Mouse (Mus musculus) v-Abl transformed pro-B cells (cell line): ENCODE measurements around the gene Uck1.
"Not testable (repeated sequence)": the region's sequence is repeated elsewhere in the genome, so short reads cannot be mapped to it uniquely, and the experiment has no call there.

Experiments used
- in situ Hi-C, 2 experiments: fragments of 400-800 bp; cut with MboI; formaldehyde crosslinking; loops; one replicate each; pipeline ENCODE4 v1.15.1; 2025; ENCODE audit not compliant: unreplicated experiment in 2 of 2

Gene Uck1

GRCm38 (mm10) chr2:32259657-32260417, at the start of gene Uck1:
TSS of gene Uck1 (minus strand) at chr2:32260159.
- in situ Hi-C loops = no loop called here

- in situ Hi-C loops = loop anchor here (5.0 to 10.0 kb wide), 3 partner anchors 38 to 178 kb away; partner anchors contain the start of gene Ptges2 (in 1 of the 2)
Measured at GRCm38 (mm10) chr2:32308870-32309568, 49.1 kb upstream of the Uck1 start.

- in situ Hi-C loops = loop anchor here (5.0 to 10.0 kb wide), 3 partner anchors 39 to 179 kb away; partner anchors contain the start of gene Ptges2 (in 1 of the 2)
Measured at GRCm38 (mm10) chr2:32307941-32308760, 48.2 kb upstream of the Uck1 start.

- in situ Hi-C loops = loop anchor here (5.0 to 10.0 kb wide), 3 partner anchors 40 to 180 kb away; partner anchors contain the start of gene Ptges2 (in 1 of the 2)
Measured at GRCm38 (mm10) chr2:32307247-32307798, 47.4 kb upstream of the Uck1 start.

- in situ Hi-C loops = loop anchor here (5.0 to 10.0 kb wide), 3 partner anchors 41 to 181 kb away; partner anchors contain the start of gene Ptges2 (in 1 of the 2)
Measured at GRCm38 (mm10) chr2:32306176-32306575, 46.2 kb upstream of the Uck1 start.

GRCm38 (mm10) chr2:32305668-32306067, 45.7 kb upstream of the Uck1 start:
- in situ Hi-C loops = loop anchor here (5.0 to 10.0 kb wide), 3 partner anchors 42 to 182 kb away; partner anchors contain the start of gene Ptges2 (in 1 of the 2)

GRCm38 (mm10) chr2:32304145-32304832, 44.3 kb upstream of the Uck1 start:
- in situ Hi-C loops = loop anchor here (5.0 to 10.0 kb wide), 3 partner anchors 91 to 263 kb away; partner anchors contain the start of gene Ptges2 (in 1 of the 2)

- in situ Hi-C loops = loop anchor here (5.0 to 10.0 kb wide), 3 partner anchors 92 to 264 kb away; partner anchors contain the start of gene Ptges2 (in 1 of the 2)
Measured at GRCm38 (mm10) chr2:32302952-32303351, 43.0 kb upstream of the Uck1 start.

GRCm38 (mm10) chr2:32299469-32299868, 39.5 kb upstream of the Uck1 start:
- in situ Hi-C loops = no loop called here

GRCm38 (mm10) chr2:32295842-32296241, 35.9 kb upstream of the Uck1 start:
- in situ Hi-C loops = not testable (repeated sequence)

- in situ Hi-C loops = no loop called here
Measured at GRCm38 (mm10) chr2:32295285-32295684, 35.3 kb upstream of the Uck1 start.

GRCm38 (mm10) chr2:32294348-32294747, 34.4 kb upstream of the Uck1 start:
- in situ Hi-C loops = no loop called here

GRCm38 (mm10) chr2:32289578-32289977, 29.6 kb upstream of the Uck1 start:
- in situ Hi-C loops = loop anchor here in 1 of 2 experiments (5.0 kb wide), 1 partner anchor 152 kb away; no protein-coding TSS in a partner anchor

GRCm38 (mm10) chr2:32288371-32288931, 28.5 kb upstream of the Uck1 start:
- in situ Hi-C loops = loop anchor here in 1 of 2 experiments (5.0 kb wide), 1 partner anchor 151 kb away; no protein-coding TSS in a partner anchor

GRCm38 (mm10) chr2:32287923-32288367, 28.0 kb upstream of the Uck1 start, which contains the start of gene Swi5:
TSS of gene Swi5 (minus strand) at chr2:32288075.
- in situ Hi-C loops = loop anchor here in 1 of 2 experiments (5.0 kb wide), 1 partner anchor 151 kb away; no protein-coding TSS in a partner anchor

- in situ Hi-C loops = loop anchor here in 1 of 2 experiments (5.0 kb wide), 1 partner anchor 150 kb away; no protein-coding TSS in a partner anchor
Measured at GRCm38 (mm10) chr2:32287334-32287840, 27.4 kb upstream of the Uck1 start, which contains the start of gene Golga2. TSS of gene Golga2 (plus strand) at chr2:32287384.

GRCm38 (mm10) chr2:32283986-32284385, 24.0 kb upstream of the Uck1 start:
- in situ Hi-C loops = loop anchor here in 1 of 2 experiments (5.0 kb wide), 2 partner anchors 147 to 312 kb away; partner anchors contain the start of gene Nup214

- in situ Hi-C loops = loop anchor here in 1 of 2 experiments (5.0 kb wide), 2 partner anchors 145 to 310 kb away; partner anchors contain the start of gene Nup214
Measured at GRCm38 (mm10) chr2:32282727-32283126, 22.8 kb upstream of the Uck1 start.
